Mouse (Mus musculus) small intestine, adult 2 months (tissue): Measurements from ENCODE around the gene Zfp617. TPM values are rescaled to one million over a fixed set of nuclear protein-coding genes. Genes with fewer than 3 reads are reported as not detected.
"Not testable (repeated sequence)": the region's sequence is repeated elsewhere in the genome, so short reads cannot be mapped to it uniquely, and the experiment has no call there.

ENCODE experiments used
- H3K27ac ChIP-seq: fragments of 200-500 bp; 2 replicates; pipeline ENCODE4 v1.5.1; 2012; ENCODE audit warnings: low read depth, low read length, control low read depth, inconsistent platforms; ENCODE audit not compliant: insufficient read depth
- H3K27me3 ChIP-seq: fragments of 200-500 bp; 2 replicates; pipeline ENCODE4 v1.6.1; 2012; ENCODE audit warnings: mild to moderate bottlenecking, moderate library complexity, low read length, inconsistent platforms; ENCODE audit not compliant: control insufficient read depth, insufficient read depth
- H3K36me3 ChIP-seq: fragments of 200-500 bp; 2 replicates; pipeline ENCODE4 v1.6.1; 2012; ENCODE audit warnings: mild to moderate bottlenecking, low read length, control low read depth, inconsistent platforms; ENCODE audit not compliant: control insufficient read depth, insufficient read depth
- H3K4me1 ChIP-seq: fragments of 200-500 bp; 2 replicates; pipeline ENCODE4 v1.6.1; 2012; ENCODE audit warnings: low read length, inconsistent platforms, mixed read lengths; ENCODE audit not compliant: control insufficient read depth, insufficient read depth, insufficient read length
- H3K4me3 ChIP-seq: fragments of 200-500 bp; 2 replicates; pipeline ENCODE4 v1.5.1; 2012; ENCODE audit warnings: low read depth, mild to moderate bottlenecking, control low read depth, inconsistent platforms, low read length, moderate library complexity
- CTCF ChIP-seq: fragments of 200-500 bp; IDR thresholded peaks from 2 replicates; pipeline ENCODE4 v1.5.1; 2012; ENCODE audit warnings: low read depth, mild to moderate bottlenecking, control low read depth, inconsistent platforms, low read length, moderate library complexity, mixed read lengths; ENCODE audit not compliant: insufficient replicate concordance, insufficient read length; ENCODE audit errors: extremely low read depth
- POLR2A ChIP-seq: fragments of 200-500 bp; IDR thresholded peaks from 2 replicates; pipeline ENCODE4 v1.6.1; 2012; ENCODE audit warnings: low read depth, mild to moderate bottlenecking, control low read depth, inconsistent platforms, low read length, moderate library complexity
- WGBS: fragments of 180-500 bp; shearing (Covaris S2); methylation state at CpG from one replicate; pipeline ENCODE4 v1.1.7; 2018; 5-methylcytosine and 5-hydroxymethylcytosine counted together
- polyA plus RNA-seq: library from polyadenylated mRNA; depleted of rRNA; stranded (reverse); fragments of >200 nt; gene quantifications from 2 replicates; pipeline ENCODE4 v1.2.3, GENCODE M21; 2012

The Zfp617 gene
- polyA plus RNA-seq, 1 experiment = 0.94 TPM

DNA sequence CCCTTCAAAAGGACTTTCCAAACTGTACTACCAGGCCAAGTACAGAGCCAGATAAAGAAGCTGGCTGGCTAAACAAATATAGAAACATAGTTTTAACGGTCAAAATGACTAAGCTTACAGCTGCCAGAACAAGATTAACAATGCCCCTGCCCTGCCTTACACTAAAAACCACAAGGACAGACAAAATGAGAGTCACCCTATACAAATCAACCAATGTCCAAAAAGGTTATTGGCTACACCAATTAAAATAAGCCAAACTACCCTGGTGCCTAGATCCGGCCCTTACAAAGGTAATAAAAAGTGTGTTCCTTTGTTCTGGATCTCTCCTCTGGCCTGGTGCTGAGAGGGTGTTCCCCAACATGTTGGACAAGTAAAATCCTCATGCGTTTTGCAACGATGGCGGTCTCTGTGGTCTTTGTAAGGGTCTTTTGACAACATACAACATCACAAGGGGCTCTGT lies 607 bp upstream of the Zfp617 start:
- no peak for TF ChIP-seq CTCF
- Histone ChIP-seq H3K36me3 (no peaks in the 10 kb centered on the region), H3K27ac (no peak overlapping the region), H3K4me1 (no peaks in the 10 kb centered on the region; the same call in 1 of the 2 replicates), H3K27me3 (no peaks in the 10 kb centered on the region), H3K4me3 (no peak overlapping the region)
- WGBS = 94% methylated on average over 5 of the region's 5 CpGs

GRCm38 (mm10) chr8:71912286-71912685 lies 3.9 kb downstream of the Zfp617 start:
- 76% methylated on average over 2 of the region's 2 CpGs for WGBS
- H3K4me1 ChIP-seq = no peaks in the 10 kb centered on the region; the same call in 1 of the 2 replicates
- no peaks in the 10 kb centered on the region for H3K27me3 ChIP-seq
- H3K27ac ChIP-seq = no peak overlapping the region
- H3K36me3 ChIP-seq = peaks cover 2% of the 10 kb centered on the region; the same call in 1 of the 2 replicates
- no peak overlapping the region for H3K4me3 ChIP-seq
- TF ChIP-seq CTCF (no peak), POLR2A (no peak)

DNA sequence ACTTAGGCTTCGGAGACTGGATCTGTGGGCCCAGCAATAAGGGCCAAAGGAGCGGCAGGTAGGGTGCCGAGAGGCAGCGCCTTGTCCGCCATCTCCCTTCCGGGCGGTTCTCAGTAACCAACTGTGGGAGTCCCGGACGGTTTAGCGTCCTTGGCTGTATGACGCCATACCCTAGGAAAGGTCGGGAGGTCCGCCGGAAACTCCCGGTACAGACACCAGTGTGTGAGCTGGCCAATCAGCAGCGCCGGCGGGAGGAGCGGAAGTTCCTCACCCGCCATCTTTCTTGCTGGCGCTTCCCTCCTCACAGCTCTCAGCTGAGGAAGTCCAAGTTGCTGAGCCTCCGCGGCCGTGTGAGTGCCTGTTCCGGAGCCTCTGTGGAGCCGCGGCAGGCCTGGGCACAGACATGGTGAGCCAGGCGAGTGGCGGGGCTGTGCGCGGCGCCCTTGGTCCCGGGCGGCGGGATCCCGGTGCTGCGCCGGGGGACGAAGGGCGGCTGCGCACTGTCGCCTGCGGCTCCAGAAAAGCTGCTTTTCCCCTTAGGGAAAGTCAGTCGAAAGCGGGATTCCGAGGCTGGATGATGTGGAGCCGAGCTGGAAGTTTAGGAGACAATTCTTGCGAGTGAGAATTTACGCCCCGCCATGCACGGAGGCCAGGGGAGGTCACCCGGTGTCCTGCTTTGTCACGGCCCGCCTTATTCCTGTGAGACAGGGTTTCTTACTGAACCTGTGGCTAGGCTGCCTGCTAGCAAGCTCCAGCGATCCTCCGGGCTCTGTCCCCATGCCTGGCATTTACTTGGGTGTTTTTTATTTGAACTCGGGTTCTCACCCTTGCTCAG lies 14.3 kb downstream of the Zfp617 start:
- peak overlapping the region; percentile 97 for H3K27ac ChIP-seq
- 0 out of 2 replicates have a peak, but pooled peaks cover 2% of the 10 kb centered on the region for H3K36me3 ChIP-seq
- H3K4me3 ChIP-seq = peak overlapping the region; percentile 98
- TF ChIP-seq CTCF (no peak), POLR2A (peak; percentile 87)
- WGBS = under 1% methylated on average over 57 of the region's 57 CpGs
- H3K4me1 ChIP-seq = peaks cover 2% of the 10 kb centered on the region; the same call in 1 of the 2 replicates
- H3K27me3 ChIP-seq = no peaks in the 10 kb centered on the region

DNA sequence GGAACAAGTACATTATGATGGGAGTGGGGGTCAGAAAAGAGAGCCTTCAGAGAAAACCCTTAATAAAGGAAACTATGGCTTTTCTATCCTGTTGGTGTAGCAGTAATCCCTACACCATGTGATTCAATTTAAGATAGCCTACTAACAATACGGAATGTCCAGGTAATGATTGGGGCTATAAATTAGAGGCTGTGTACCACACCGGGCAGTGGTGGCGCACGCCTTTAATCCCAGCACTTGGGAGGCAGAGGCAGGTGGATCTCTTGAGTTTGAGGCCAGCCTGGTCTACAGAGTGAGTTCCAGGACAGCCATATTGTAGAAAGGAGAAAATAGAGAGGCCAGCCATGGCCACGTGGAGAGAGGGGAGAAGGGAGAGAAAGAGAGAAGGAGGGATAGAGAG lies 17.4 kb downstream of the Zfp617 start:
- Histone ChIP-seq H3K27me3 (no peaks in the 10 kb centered on the region), H3K4me3 (no peak overlapping the region), H3K4me1 (peaks cover 2% of the 10 kb centered on the region; the same call in 1 of the 2 replicates), H3K36me3 (peaks cover 23% of the 10 kb centered on the region), H3K27ac (peak overlapping the region; percentile 43)
- WGBS = 90% methylated on average over 5 of the region's 5 CpGs
- no peak for TF ChIP-seq POLR2A
- TF ChIP-seq CTCF = no peak

DNA sequence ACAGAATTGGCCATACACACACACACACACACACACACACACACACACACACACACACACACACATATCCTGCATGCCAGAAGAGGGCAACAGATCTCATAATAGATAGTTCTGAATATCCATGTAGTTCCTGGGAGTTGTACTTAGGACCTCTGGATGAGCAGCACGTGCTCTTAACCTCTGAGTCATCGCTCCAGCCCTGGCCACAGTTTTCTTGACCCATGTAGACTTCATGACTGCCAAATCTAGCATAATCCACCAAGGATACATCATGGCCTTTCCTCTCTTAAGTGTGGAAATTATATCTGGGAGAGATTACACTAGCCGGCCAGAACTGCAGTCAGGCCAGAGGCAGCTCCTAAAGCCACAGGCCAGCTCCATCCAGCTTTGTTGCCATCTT lies 18.1 kb downstream of the Zfp617 start:
- TF ChIP-seq CTCF = no peak
- TF ChIP-seq POLR2A = no peak
- Histone ChIP-seq H3K4me3 (no peak overlapping the region), H3K36me3 (peaks cover 30% of the 10 kb centered on the region), H3K27me3 (no peaks in the 10 kb centered on the region), H3K4me1 (peaks cover 2% of the 10 kb centered on the region; the same call in 1 of the 2 replicates), H3K27ac (peak overlapping the region; percentile 73; the same call in 1 of the 2 replicates)
- 46% methylated on average over 3 of the region's 3 CpGs for WGBS

DNA sequence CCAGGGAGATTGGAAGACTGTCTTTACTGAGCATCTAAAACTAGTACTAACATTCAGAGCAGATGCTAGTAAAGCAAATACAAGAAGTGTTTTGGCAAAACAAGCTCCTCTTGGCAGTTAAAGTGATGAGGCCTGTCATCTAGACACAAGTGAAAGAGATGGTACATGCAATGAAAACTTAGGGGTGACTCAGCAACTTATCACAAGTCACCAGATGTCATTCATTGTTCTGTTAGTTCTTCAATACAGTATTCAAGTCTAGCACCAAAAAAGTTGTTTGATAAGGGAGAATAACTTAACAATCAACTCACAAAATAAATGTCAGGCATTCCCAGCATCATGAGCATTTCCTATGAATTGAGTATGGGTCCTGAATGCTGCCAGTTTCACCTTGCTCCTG lies 19.3 kb downstream of the Zfp617 start:
- Histone ChIP-seq H3K27ac (no peak overlapping the region), H3K4me1 (peaks cover 2% of the 10 kb centered on the region; the same call in 1 of the 2 replicates), H3K36me3 (peaks cover 31% of the 10 kb centered on the region), H3K4me3 (no peak overlapping the region), H3K27me3 (no peaks in the 10 kb centered on the region)
- TF ChIP-seq POLR2A (no peak), CTCF (no peak)

DNA sequence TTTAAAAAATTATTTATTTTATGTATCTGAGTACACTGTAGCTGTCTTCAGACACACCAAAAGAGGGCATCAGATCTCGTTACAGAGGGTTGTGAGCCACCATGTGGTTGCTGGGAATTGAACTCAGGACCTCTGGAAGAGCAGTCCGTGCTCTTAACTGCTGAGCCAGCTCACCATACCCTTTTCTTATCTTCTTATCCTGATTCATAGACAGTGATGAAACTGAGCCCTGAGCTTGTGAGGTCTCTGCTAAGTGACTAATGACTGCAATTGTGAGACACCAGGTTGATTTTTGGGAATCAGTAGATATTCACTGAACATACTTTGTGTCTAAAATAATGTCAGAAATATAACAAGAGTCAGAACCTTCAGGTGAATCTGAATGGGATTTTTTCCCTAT lies 29.6 kb downstream of the Zfp617 start:
- H3K27me3 ChIP-seq, H3K4me1 ChIP-seq, H3K36me3 ChIP-seq, H3K4me3 ChIP-seq, H3K27ac ChIP-seq: not testable (repeated sequence)
- 70% methylated on average over 2 of the region's 2 CpGs for WGBS
